Mouse (Mus musculus) intestine, postnatal 0 days (tissue): ENCODE measurements around the gene Cdc20b. TPM values are rescaled to one million over a fixed set of nuclear protein-coding genes. Genes with fewer than 3 reads are reported as not detected.

ENCODE experiments used
- ATAC-seq: fragments of 200-750 bp; cut with Nextera tagmentation; 2 replicates; pipeline ENCODE4 v1.8.0; 2017; ENCODE audit warnings: mild to moderate bottlenecking, moderate TSS enrichment, moderate library complexity
- H3K27ac ChIP-seq: fragments of 300-500 bp; sonication (generic); 2 replicates; pipeline ENCODE4 v1.5.1; 2014; ENCODE audit warnings: mild to moderate bottlenecking, low read depth, low read length, moderate library complexity
- H3K27me3 ChIP-seq: fragments of 300-500 bp; sonication (generic); replicated peaks from 2 replicates; pipeline ENCODE4 v1.6.1; 2014; ENCODE audit warnings: low read length, mixed read lengths; ENCODE audit not compliant: control insufficient read depth, insufficient read depth
- H3K36me3 ChIP-seq: fragments of 300-500 bp; sonication (generic); 2 replicates; pipeline ENCODE4 v1.6.1; 2014; ENCODE audit warnings: mild to moderate bottlenecking, moderate library complexity; ENCODE audit not compliant: control insufficient read depth, insufficient read depth
- H3K4me1 ChIP-seq: fragments of 300-500 bp; sonication (generic); replicated peaks from 2 replicates; pipeline ENCODE4 v1.6.1; 2014; ENCODE audit warnings: antibody characterized with exemption, low read length, mixed read lengths; ENCODE audit not compliant: control insufficient read depth, insufficient read depth
- H3K4me2 ChIP-seq: fragments of 300-500 bp; sonication (generic); replicated peaks from 2 replicates; pipeline ENCODE4 v1.6.1; 2014; ENCODE audit warnings: low read depth, mild to moderate bottlenecking, moderate library complexity
- H3K4me3 ChIP-seq: fragments of 300-500 bp; sonication (generic); 2 replicates; pipeline ENCODE4 v1.5.1; 2014; ENCODE audit warnings: low read depth, low read length
- H3K9ac ChIP-seq: fragments of 300-500 bp; sonication (generic); 2 replicates; pipeline ENCODE4 v1.6.1; 2014; ENCODE audit warnings: mild to moderate bottlenecking, low read depth, low read length
- H3K9me3 ChIP-seq: fragments of 300-500 bp; sonication (generic); 2 replicates; pipeline ENCODE4 v1.6.1; 2016; ENCODE audit warnings: mixed run types; ENCODE audit not compliant: control insufficient read depth
- CTCF ChIP-seq: sonication (generic); IDR thresholded peaks from 2 replicates; pipeline ENCODE4 v1.5.1; 2016; ENCODE audit warnings: low read depth, mild to moderate bottlenecking, control low read depth, antibody characterized with exemption, moderate library complexity
- WGBS: fragments of 180-500 bp; shearing (Covaris S2); extraction: QIAGEN DNeasy Blood & Tissue Kit; methylation state at CpG from one replicate; pipeline ENCODE4 v1.1.7; 2014; 5-methylcytosine and 5-hydroxymethylcytosine counted together
- microRNA counts: library from miRNA; unstranded; fragments of <30 nt; microRNA quantifications from one replicate; lab custom pipeline; 2016
- microRNA-seq: library from miRNA; unstranded; fragments of <30 nt; microRNA quantifications from one replicate; pipeline ENCODE4, GENCODE M21; 2016
- polyA plus RNA-seq: library from polyadenylated mRNA; unstranded; fragments of >200 nt; fragmentation: Nextera tagmentation; extraction: Ambion mirVana; gene quantifications from 2 replicates; pipeline ENCODE4 v1.2.1, GENCODE M21; 2015

Cdc20b gene
- polyA plus RNA-seq, 1 experiment from 2014 or later, result not detected

DNA sequence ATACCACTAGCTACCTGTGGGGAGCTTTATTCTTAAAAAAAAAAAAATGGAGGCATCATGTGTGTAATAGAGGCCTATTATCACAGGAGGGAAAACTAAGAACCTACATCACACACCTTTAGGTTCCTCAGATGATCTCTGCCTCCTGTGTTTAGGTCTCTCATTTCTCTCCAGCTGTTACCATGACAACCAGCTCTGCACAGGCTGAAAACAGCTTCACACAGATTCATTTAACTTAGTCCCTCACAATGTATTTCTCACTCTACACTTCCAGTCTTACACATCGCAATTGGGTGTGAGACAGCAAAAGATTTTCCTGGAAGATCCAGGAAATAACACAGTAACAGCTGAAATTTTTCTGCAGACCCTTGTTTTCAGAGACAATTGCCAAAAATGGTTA is 95.1 kb downstream of the Cdc20b start:
- Histone ChIP-seq H3K27me3 (no peaks in the 10 kb centered on the region), H3K27ac (no peak overlapping the region), H3K4me1 (no peaks in the 10 kb centered on the region), H3K4me3 (no peak overlapping the region), H3K36me3 (no peaks in the 10 kb centered on the region), H3K4me2 (no peak overlapping the region), H3K9me3 (no peaks in the 10 kb centered on the region), H3K9ac (no peak overlapping the region)
- no peak for ATAC-seq
- 88% methylated on average over 1 of the region's 1 CpGs for WGBS
- TF ChIP-seq CTCF, result no peak

DNA sequence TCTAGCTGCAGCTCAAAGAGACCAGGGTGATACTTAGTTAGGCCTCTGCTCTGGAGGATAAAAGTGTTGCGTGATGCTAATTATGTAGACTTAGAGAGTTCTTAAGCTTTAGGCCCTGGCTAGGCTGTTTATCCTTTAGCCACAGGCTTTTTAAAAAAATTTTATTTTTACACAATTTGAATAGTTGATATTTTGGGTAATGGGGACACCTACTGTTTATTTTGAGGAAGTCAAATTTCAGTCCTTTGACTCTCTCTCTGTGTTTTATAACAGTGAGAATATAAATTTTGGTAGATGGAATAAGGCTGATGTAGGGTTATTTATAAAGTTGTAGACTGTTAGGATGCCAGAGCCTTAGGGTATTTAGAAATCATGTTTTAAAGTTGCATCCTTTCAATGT is 104.7 kb downstream of the Cdc20b start:
- H3K4me1 ChIP-seq, result no peaks in the 10 kb centered on the region
- no peak overlapping the region for H3K4me2 ChIP-seq
- H3K36me3 ChIP-seq, result no peaks in the 10 kb centered on the region
- no peaks in the 10 kb centered on the region for H3K27me3 ChIP-seq
- WGBS, result 95% methylated on average over 1 of the region's 1 CpGs
- H3K27ac ChIP-seq, result no peak overlapping the region
- no peak for TF ChIP-seq CTCF
- no peaks in the 10 kb centered on the region for H3K9me3 ChIP-seq
- H3K9ac ChIP-seq, result no peak overlapping the region
- ATAC-seq, result no peak
- H3K4me3 ChIP-seq, result no peak overlapping the region

MicroRNA genes within 50 kb of the gene (microRNA counts, 519-probe panel; counts per million panel counts)
- microRNA mmu-miR-449a (lab: Ali Mortazavi, UCI) (not detected), microRNA mmu-miR-449b (lab: Ali Mortazavi, UCI) (not detected), microRNA mmu-miR-449c (lab: Ali Mortazavi, UCI) (not detected)

Small RNAs within 50 kb of the gene (microRNA-seq; reads per million reads assigned to microRNA genes)
- gene Mir449a (47.8 reads per million, percentile 40 among the genes with 10 or more reads in this experiment), gene Mir449b (not detected), gene Mir449c (not detected)

Other genes starting within 250 kb of the Cdc20b start
- 91.0 and 98.5 TPM in 2 replicates for gene Plpp1, start 234.3 kb upstream of the Cdc20b start, polyA plus RNA-seq
- 17.2 and 17.9 TPM in 2 replicates for gene Mtrex, start 107.7 kb upstream of the Cdc20b start, polyA plus RNA-seq
- 6.3 and 7.1 TPM in 2 replicates for gene Dhx29, start 107.7 kb upstream of the Cdc20b start, polyA plus RNA-seq
- 0.10 and 0.12 TPM in 2 replicates for gene Ccno, start 47.3 kb upstream of the Cdc20b start, polyA plus RNA-seq
- gene Mcidas, start 41.3 kb upstream of the Cdc20b start, polyA plus RNA-seq, result not detected in 2 replicates
- 50.4 and 51.7 TPM in 2 replicates for gene Gpx8, start 11.3 kb downstream of the Cdc20b start, polyA plus RNA-seq
- gene Gzma, start 65.9 kb downstream of the Cdc20b start, polyA plus RNA-seq, result 4.2 and 4.9 TPM in 2 replicates
- 3.4 and 3.6 TPM in 2 replicates for gene Esm1, start 174.5 kb downstream of the Cdc20b start, polyA plus RNA-seq
- gene Gzmk, start 190.8 kb downstream of the Cdc20b start, polyA plus RNA-seq, result not detected in 2 replicates